Mouse (Mus musculus): ENCODE data around the gene Polr2b. TPM values are rescaled to one million over a fixed set of nuclear protein-coding genes. Genes with fewer than 3 reads are reported as not detected.

Polr2b gene
- polyA plus RNA-seq, 1 experiment, result 60.6 TPM

DNA sequence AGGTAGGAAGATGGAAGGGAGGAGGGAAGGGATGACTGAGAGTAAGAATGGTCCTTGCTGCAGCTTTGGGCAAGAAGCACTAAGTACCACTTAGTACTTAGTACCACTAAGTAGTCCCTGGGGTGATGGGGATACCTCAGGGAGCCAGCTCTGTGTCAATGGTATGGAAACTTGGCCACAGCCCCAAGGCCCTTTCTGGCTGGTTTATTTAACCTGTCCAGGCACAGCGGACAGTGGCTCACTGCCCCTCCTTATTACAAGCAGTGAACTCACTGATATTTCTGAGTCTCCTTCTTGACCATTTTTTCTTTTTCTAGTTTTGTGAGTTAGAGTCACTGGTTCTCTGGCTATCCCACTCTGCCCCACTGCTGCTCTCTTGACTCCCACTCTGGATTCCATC is 57.2 kb downstream of the Polr2b start:
- TF ChIP-seq POLR2A (IDR thresholded peaks at IDR 0.05; ENCODE audit: borderline replicate concordance, extremely low read depth, insufficient read depth, insufficient read length, poor library complexity, severe bottlenecking) (no peak), CTCF (IDR thresholded peaks at IDR 0.05; ENCODE audit: borderline replicate concordance, extremely low read depth, insufficient read depth, insufficient read length) (no peak)
- DNase-seq (ENCODE audit: low read depth), result no peak

GRCm38 (mm10) chr5:77367682-77368081 is 57.7 kb downstream of the Polr2b start:
- peak; percentile 41 for DNase-seq (ENCODE audit: low read depth)
- TF ChIP-seq POLR2A (IDR thresholded peaks at IDR 0.05; ENCODE audit: borderline replicate concordance, extremely low read depth, insufficient read depth, insufficient read length, poor library complexity, severe bottlenecking) (no peak), CTCF (IDR thresholded peaks at IDR 0.05; ENCODE audit: borderline replicate concordance, extremely low read depth, insufficient read depth, insufficient read length) (no peak)

- DNase-seq (ENCODE audit: low read depth), result peak; percentile 44
Observed at GRCm38 (mm10) chr5:77368194-77368593, 58.2 kb downstream of the Polr2b start.

DNA sequence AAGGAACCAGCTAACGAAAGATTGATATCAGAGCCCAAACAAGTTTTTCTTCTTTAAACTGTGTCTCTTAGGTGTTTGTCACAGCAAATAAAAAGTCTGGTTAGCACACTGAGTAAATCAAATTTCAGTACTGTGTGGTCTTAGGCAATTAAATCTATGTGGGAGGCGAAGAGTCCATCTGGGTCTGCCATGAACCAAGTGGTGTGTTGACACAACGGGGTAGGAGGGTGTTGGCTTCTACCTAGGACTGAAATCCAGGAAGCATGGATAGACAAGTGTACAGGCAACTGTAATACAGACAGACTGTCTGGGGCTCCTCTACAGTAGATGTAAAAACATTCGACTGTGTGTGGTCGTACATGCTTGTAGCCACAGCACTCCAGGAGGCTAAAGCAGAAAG is 59.4 kb downstream of the Polr2b start:
- DNase-seq (ENCODE audit: low read depth), result no peak
- TF ChIP-seq CTCF (IDR thresholded peaks at IDR 0.05; ENCODE audit: borderline replicate concordance, extremely low read depth, insufficient read depth, insufficient read length) (no peak), POLR2A (IDR thresholded peaks at IDR 0.05; ENCODE audit: borderline replicate concordance, extremely low read depth, insufficient read depth, insufficient read length, poor library complexity, severe bottlenecking) (no peak)

More at GRCm38 (mm10) chr5:77368194-77368593, 58.2 kb downstream of the Polr2b start:
- TF ChIP-seq POLR2A (IDR thresholded peaks at IDR 0.05; ENCODE audit: borderline replicate concordance, extremely low read depth, insufficient read depth, insufficient read length, poor library complexity, severe bottlenecking), result no peak
- TF ChIP-seq CTCF (IDR thresholded peaks at IDR 0.05; ENCODE audit: borderline replicate concordance, extremely low read depth, insufficient read depth, insufficient read length), result no peak

GRCm38 (mm10) chr5:77370378-77370892 is 60.5 kb downstream of the Polr2b start:
- DNase-seq (ENCODE audit: low read depth), result no peak
- TF ChIP-seq POLR2A (IDR thresholded peaks at IDR 0.05; ENCODE audit: borderline replicate concordance, extremely low read depth, insufficient read depth, insufficient read length, poor library complexity, severe bottlenecking), result no peak
- no peak for TF ChIP-seq CTCF (IDR thresholded peaks at IDR 0.05; ENCODE audit: borderline replicate concordance, extremely low read depth, insufficient read depth, insufficient read length)

DNA sequence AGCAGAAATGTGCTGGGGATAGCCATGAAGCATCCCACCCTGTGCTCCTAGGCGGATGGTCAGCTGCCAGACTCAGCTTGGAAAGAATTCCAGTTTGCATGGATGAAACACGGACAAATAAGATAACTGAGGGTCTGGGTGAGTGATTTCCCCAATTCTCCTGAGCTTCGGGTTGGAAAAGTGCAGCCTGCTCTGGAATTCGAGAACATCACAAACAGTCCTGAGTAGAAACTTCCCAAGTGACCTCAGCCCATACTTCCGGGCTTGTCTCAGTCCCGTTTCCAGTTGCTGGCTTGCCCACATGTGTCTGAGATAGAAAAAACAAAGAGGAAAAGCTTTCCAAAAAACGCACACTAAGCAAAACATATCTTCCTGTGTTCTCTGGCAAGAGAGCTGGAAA is 62.3 kb downstream of the Polr2b start:
- TF ChIP-seq CTCF (IDR thresholded peaks at IDR 0.05; ENCODE audit: borderline replicate concordance, extremely low read depth, insufficient read depth, insufficient read length) (no peak), POLR2A (IDR thresholded peaks at IDR 0.05; ENCODE audit: borderline replicate concordance, extremely low read depth, insufficient read depth, insufficient read length, poor library complexity, severe bottlenecking) (no peak)
- DNase-seq (ENCODE audit: low read depth), result no peak

DNA sequence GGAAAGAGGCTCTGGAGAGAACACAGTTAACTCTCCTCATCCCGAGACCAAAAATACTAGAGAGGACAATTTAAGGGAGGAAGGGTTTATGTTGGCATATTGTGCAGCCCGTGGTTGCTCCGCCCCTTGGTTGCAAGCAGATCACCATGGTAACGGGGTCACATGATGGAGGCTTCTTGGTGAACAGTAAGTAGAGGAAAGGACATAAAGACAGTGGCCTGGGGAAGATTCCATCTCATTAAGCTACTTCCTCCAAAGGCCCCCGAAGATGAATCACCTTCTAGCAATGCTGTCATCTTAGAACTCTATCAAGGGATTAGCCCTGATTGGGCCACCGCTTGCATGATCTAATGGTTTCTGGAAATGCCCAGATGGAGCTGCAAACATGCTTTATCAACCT is 62.8 kb downstream of the Polr2b start:
- DNase-seq (ENCODE audit: low read depth), result peak; percentile 43
- no peak for TF ChIP-seq CTCF (IDR thresholded peaks at IDR 0.05; ENCODE audit: borderline replicate concordance, extremely low read depth, insufficient read depth, insufficient read length)
- no peak for TF ChIP-seq POLR2A (IDR thresholded peaks at IDR 0.05; ENCODE audit: borderline replicate concordance, extremely low read depth, insufficient read depth, insufficient read length, poor library complexity, severe bottlenecking)

DNA sequence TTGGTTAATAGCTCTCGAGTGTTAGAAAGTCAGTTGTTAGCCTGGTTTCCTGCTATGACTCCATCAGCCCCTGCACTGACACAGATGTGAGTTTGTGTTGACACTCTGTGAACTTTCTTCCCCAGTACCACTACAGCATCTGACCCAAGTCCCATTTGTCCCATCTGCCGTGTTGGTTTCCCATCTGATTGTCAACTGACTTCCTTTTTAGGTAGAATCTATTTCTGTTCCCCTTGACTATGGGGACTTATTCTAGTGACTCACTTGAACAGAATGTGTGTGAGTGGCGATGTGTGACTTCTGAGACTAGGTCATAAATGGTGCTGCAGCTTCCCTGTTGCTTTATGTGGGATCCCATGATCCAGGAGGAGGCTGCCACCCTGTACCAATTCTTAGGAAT is 65.0 kb downstream of the Polr2b start:
- TF ChIP-seq POLR2A (IDR thresholded peaks at IDR 0.05; ENCODE audit: borderline replicate concordance, extremely low read depth, insufficient read depth, insufficient read length, poor library complexity, severe bottlenecking), result no peak
- no peak for TF ChIP-seq CTCF (IDR thresholded peaks at IDR 0.05; ENCODE audit: borderline replicate concordance, extremely low read depth, insufficient read depth, insufficient read length)
- no peak for DNase-seq (ENCODE audit: low read depth)

GRCm38 (mm10) chr5:77375546-77375945 is 65.6 kb downstream of the Polr2b start:
- TF ChIP-seq CTCF (IDR thresholded peaks at IDR 0.05; ENCODE audit: borderline replicate concordance, extremely low read depth, insufficient read depth, insufficient read length) (no peak), POLR2A (IDR thresholded peaks at IDR 0.05; ENCODE audit: borderline replicate concordance, extremely low read depth, insufficient read depth, insufficient read length, poor library complexity, severe bottlenecking) (no peak)
- DNase-seq (ENCODE audit: low read depth), result no peak

- TF ChIP-seq CTCF (IDR thresholded peaks at IDR 0.05; ENCODE audit: borderline replicate concordance, extremely low read depth, insufficient read depth, insufficient read length) (no peak), POLR2A (IDR thresholded peaks at IDR 0.05; ENCODE audit: borderline replicate concordance, extremely low read depth, insufficient read depth, insufficient read length, poor library complexity, severe bottlenecking) (no peak)
Observed at GRCm38 (mm10) chr5:77378027-77378426, 68.1 kb downstream of the Polr2b start.

GRCm38 (mm10) chr5:77379434-77380135 is 69.6 kb downstream of the Polr2b start:
- DNase-seq (ENCODE audit: low read depth), result no peak
- TF ChIP-seq POLR2A (IDR thresholded peaks at IDR 0.05; ENCODE audit: borderline replicate concordance, extremely low read depth, insufficient read depth, insufficient read length, poor library complexity, severe bottlenecking), result no peak

More at GRCm38 (mm10) chr5:77378027-77378426, 68.1 kb downstream of the Polr2b start:
- DNase-seq (ENCODE audit: low read depth), result no peak

DNA sequence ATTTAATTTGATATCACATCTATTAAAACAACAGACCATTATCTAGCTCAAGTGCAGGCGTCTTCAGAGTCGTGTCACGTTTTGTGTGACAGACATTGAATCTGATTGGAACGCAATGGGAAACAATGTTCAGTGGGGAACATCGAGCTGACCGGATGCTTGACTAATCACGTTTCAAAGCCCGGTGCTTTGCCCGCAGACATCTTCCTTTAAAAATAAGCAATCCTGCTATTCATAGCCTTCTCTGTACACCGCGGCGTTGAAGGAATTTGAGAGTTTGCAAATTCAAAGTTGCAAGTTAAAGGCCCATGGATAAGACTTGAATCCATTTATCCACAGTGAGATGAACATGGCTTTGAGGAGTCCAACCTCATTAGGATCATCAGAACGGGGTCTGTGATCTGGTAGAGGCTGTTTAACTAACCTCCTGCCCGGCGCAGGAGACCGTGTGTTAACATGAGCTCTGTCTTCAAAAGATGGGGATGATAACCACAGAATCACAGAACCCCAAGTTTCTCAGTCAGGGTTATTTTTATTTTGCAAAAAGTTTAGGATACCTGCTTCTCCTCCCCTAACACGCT is 70.5 kb downstream of the Polr2b start:
- no peak for TF ChIP-seq POLR2A (IDR thresholded peaks at IDR 0.05; ENCODE audit: borderline replicate concordance, extremely low read depth, insufficient read depth, insufficient read length, poor library complexity, severe bottlenecking)
- no peak for TF ChIP-seq CTCF (IDR thresholded peaks at IDR 0.05; ENCODE audit: borderline replicate concordance, extremely low read depth, insufficient read depth, insufficient read length)
- DNase-seq (ENCODE audit: low read depth), result peak; percentile 54

All from brain, embryonic 14.5 days (tissue).